Mouse (Mus musculus): Measurements from ENCODE around the gene Ptprs.

Ptprs gene

GRCm38 (mm10) chr17:56468870-56469269 is 7.4 kb downstream of the Ptprs start:
- DNase-seq (ENCODE audit: extremely low spot score, low read depth, low spot score) = no peak

- no peak for DNase-seq (ENCODE audit: extremely low spot score, low read depth, low spot score)
These were observed 7.9 kb downstream of the Ptprs start for GRCm38 (mm10) chr17:56468380-56468779.

GRCm38 (mm10) chr17:56467456-56467884 is 8.8 kb downstream of the Ptprs start:
- no peak for DNase-seq (ENCODE audit: extremely low spot score, low read depth, low spot score)

GRCm38 (mm10) chr17:56466747-56467146 is 9.5 kb downstream of the Ptprs start:
- no peak for DNase-seq (ENCODE audit: extremely low spot score, low read depth, low spot score)

- DNase-seq (ENCODE audit: extremely low spot score, low read depth, low spot score) = no peak
These were observed 11.5 kb downstream of the Ptprs start for GRCm38 (mm10) chr17:56464817-56465216.

- no peak for DNase-seq (ENCODE audit: extremely low spot score, low read depth, low spot score)
These were observed 11.9 kb downstream of the Ptprs start for GRCm38 (mm10) chr17:56464345-56464744.

- no peak for DNase-seq (ENCODE audit: extremely low spot score, low read depth, low spot score)
These were observed 12.8 kb downstream of the Ptprs start for GRCm38 (mm10) chr17:56463500-56463899.

GRCm38 (mm10) chr17:56462835-56463455 is 13.3 kb downstream of the Ptprs start:
- no peak for DNase-seq (ENCODE audit: extremely low spot score, low read depth, low spot score)

- peak; percentile 95 for DNase-seq (ENCODE audit: extremely low spot score, low read depth, low spot score)
These were observed 14.2 kb downstream of the Ptprs start for GRCm38 (mm10) chr17:56461771-56462743.

- no peak for DNase-seq (ENCODE audit: extremely low spot score, low read depth, low spot score)
These were observed 15.4 kb downstream of the Ptprs start for GRCm38 (mm10) chr17:56460876-56461275.

- DNase-seq (ENCODE audit: extremely low spot score, low read depth, low spot score) = no peak
These were observed 18.8 kb downstream of the Ptprs start for GRCm38 (mm10) chr17:56457442-56457841.

GRCm38 (mm10) chr17:56456353-56456752 is 19.9 kb downstream of the Ptprs start:
- DNase-seq (ENCODE audit: extremely low spot score, low read depth, low spot score) = no peak

GRCm38 (mm10) chr17:56453689-56454088 is 22.6 kb downstream of the Ptprs start:
- no peak for DNase-seq (ENCODE audit: extremely low spot score, low read depth, low spot score)

GRCm38 (mm10) chr17:56453251-56453650 is 23.0 kb downstream of the Ptprs start:
- no peak for DNase-seq (ENCODE audit: extremely low spot score, low read depth, low spot score)

GRCm38 (mm10) chr17:56447716-56448115 is 28.6 kb downstream of the Ptprs start:
- no peak for DNase-seq (ENCODE audit: extremely low spot score, low read depth, low spot score)

GRCm38 (mm10) chr17:56445397-56445796 is 30.9 kb downstream of the Ptprs start:
- no peak for DNase-seq (ENCODE audit: extremely low spot score, low read depth, low spot score)

- DNase-seq (ENCODE audit: extremely low spot score, low read depth, low spot score) = no peak
These were observed 31.5 kb downstream of the Ptprs start for GRCm38 (mm10) chr17:56444771-56445170.

- no peak for DNase-seq (ENCODE audit: extremely low spot score, low read depth, low spot score)
These were observed 32.9 kb downstream of the Ptprs start for GRCm38 (mm10) chr17:56443341-56443795.

- no peak for DNase-seq (ENCODE audit: extremely low spot score, low read depth, low spot score)
These were observed 34.0 kb downstream of the Ptprs start for GRCm38 (mm10) chr17:56442316-56442715.

- DNase-seq (ENCODE audit: extremely low spot score, low read depth, low spot score) = no peak
These were observed 36.4 kb downstream of the Ptprs start for GRCm38 (mm10) chr17:56439731-56440460.

- DNase-seq (ENCODE audit: extremely low spot score, low read depth, low spot score) = no peak
These were observed 44.7 kb downstream of the Ptprs start for GRCm38 (mm10) chr17:56431582-56431981.
